Mouse (Mus musculus): ENCODE data around the gene Arhgap18. TPM values are rescaled to one million over a fixed set of nuclear protein-coding genes. Genes with fewer than 3 reads are reported as not detected.

The Arhgap18 gene
- polyA plus RNA-seq, 1 experiment from 2014 or later, result 42.1 TPM

DNA sequence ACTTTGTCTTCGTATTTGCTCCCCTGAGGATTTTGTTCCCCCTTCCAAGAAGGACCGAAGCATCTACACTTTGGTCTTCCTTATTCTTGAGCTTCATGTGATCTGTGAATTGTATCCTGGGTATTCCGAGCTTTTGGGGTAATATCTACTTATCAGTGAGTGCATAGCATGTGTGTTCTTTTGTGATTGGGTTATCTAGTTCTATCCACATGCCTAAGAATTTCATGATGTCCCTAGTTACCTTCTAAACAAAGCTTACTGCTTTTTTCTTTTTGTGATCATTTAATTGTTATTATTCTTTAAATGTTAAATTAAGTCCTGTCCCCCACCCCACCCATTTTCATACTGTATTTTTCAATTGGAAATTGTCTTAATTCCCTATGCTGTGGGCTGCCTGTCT, 78.8 kb downstream of the Arhgap18 start:
- no peaks in the 10 kb centered on the region for H3K9me3 ChIP-seq (replicated peaks; ENCODE audit: low read length)
- no peaks in the 10 kb centered on the region for H3K27me3 ChIP-seq (ENCODE audit: insufficient read depth, low read length)
- H3K9ac ChIP-seq (ENCODE audit: low read depth, low read length), result no peak overlapping the region
- no peak overlapping the region for H3K27ac ChIP-seq
- ATAC-seq (replicated peaks; ENCODE audit: low FRiP score, low read depth) (no peak), DNase-seq (ENCODE audit: low spot score) (no peak)
- no peak overlapping the region for H3K4me3 ChIP-seq (replicated peaks; ENCODE audit: low read depth, low read length)
- WGBS, result 91% methylated on average over 3 of the region's 3 CpGs
- H3K4me2 ChIP-seq (ENCODE audit: low read length), result no peak overlapping the region
- no peaks in the 10 kb centered on the region for H3K4me1 ChIP-seq (replicated peaks; ENCODE audit: insufficient read depth, low read length)
- H3K36me3 ChIP-seq (ENCODE audit: insufficient read depth, low read length), result no peaks in the 10 kb centered on the region
- TF ChIP-seq CTCF (IDR thresholded peaks at IDR 0.05; ENCODE audit: low read depth), result no peak

DNA sequence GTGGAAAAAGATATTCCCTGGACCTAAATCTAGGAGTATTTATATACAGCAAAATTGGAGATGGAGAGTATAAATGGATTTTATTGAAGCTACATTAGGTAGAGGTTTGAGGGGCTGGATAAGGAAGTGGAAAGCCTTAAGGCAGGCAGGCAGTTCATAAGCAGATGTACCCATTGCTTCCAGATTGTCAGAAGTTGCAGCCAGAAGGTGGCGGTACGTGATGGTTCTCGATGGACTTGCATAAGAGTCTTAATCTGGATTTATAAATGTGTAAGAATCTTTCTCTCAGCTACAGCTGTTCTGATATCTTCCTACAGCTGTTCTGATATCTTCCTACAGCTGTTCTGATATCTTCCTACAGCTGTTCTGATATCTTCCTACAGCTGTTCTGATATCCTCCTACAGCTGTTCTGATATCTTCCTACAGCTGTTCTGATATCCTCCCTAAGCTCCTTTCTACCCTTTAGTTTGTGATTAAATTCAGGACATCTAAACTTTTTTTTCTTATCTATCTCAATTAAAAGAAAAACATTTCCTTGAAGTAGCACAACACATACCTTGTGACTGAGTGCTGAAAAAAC, 79.5 kb downstream of the Arhgap18 start:
- DNase-seq (ENCODE audit: low spot score), result no peak
- Histone ChIP-seq H3K27me3 (ENCODE audit: insufficient read depth, low read length) (no peaks in the 10 kb centered on the region), H3K27ac (no peak overlapping the region), H3K9ac (ENCODE audit: low read depth, low read length) (no peak overlapping the region), H3K4me3 (replicated peaks; ENCODE audit: low read depth, low read length) (no peak overlapping the region), H3K36me3 (ENCODE audit: insufficient read depth, low read length) (no peaks in the 10 kb centered on the region), H3K4me1 (replicated peaks; ENCODE audit: insufficient read depth, low read length) (no peaks in the 10 kb centered on the region), H3K9me3 (replicated peaks; ENCODE audit: low read length) (no peaks in the 10 kb centered on the region), H3K4me2 (ENCODE audit: low read length) (no peak overlapping the region)
- 95% methylated on average over 3 of the region's 3 CpGs for WGBS
- no peak for TF ChIP-seq CTCF (IDR thresholded peaks at IDR 0.05; ENCODE audit: low read depth)
- no peak for ATAC-seq (replicated peaks; ENCODE audit: low FRiP score, low read depth)

DNA sequence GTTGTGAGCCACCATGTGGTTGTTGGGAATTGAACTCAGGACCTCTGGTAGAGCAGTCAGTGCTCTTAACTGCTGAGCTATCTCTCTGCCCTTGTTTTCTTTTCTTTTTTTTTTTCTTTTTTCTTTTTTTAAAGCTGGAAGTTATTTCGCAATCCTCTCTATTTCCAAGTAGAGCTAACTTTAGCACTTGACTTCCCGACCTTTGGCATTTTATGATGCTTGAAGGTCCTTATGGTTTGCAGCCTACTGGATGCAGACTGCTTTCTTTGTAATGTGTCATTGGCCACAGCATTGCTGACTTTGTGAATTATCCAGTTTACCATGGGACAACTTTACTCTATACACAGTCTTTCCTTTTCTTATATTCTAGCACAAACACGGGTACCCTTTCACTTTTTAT, 80.2 kb downstream of the Arhgap18 start:
- no peak overlapping the region for H3K9ac ChIP-seq (ENCODE audit: low read depth, low read length)

DNA sequence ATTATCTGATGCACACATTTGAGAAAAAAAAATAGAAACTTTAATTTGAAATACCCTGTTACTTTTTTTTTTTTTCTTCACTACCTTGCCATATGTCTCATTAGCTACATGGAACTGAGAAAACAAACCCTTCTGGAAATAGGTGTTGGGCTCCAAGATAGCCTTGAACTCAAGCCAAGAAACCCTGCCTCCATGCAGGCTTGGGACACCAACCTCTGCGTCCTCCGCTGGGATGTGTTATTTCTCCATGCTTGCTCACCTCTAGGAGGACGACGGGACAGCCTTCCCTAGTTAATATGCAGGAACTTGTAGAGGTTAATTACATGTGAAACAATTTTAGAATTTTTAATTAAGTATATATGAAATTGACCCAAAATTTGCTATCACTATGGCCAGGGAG, 96.1 kb downstream of the Arhgap18 start:
- Histone ChIP-seq H3K4me2 (ENCODE audit: low read length) (no peak overlapping the region), H3K9me3 (replicated peaks; ENCODE audit: low read length) (no peaks in the 10 kb centered on the region), H3K27ac (no peak overlapping the region), H3K27me3 (ENCODE audit: insufficient read depth, low read length) (no peaks in the 10 kb centered on the region), H3K36me3 (ENCODE audit: insufficient read depth, low read length) (no peaks in the 10 kb centered on the region), H3K4me3 (replicated peaks; ENCODE audit: low read depth, low read length) (no peak overlapping the region), H3K4me1 (replicated peaks; ENCODE audit: insufficient read depth, low read length) (no peaks in the 10 kb centered on the region), H3K9ac (ENCODE audit: low read depth, low read length) (no peak overlapping the region)
- 89% methylated on average over 4 of the region's 4 CpGs for WGBS
- DNase-seq (ENCODE audit: low spot score) (no peak), ATAC-seq (replicated peaks; ENCODE audit: low FRiP score, low read depth) (no peak)
- no peak for TF ChIP-seq CTCF (IDR thresholded peaks at IDR 0.05; ENCODE audit: low read depth)

More for the DNA sequence above, 80.2 kb downstream of the Arhgap18 start:
- peak; percentile 48 for DNase-seq (ENCODE audit: low spot score)
- no peaks in the 10 kb centered on the region for H3K4me1 ChIP-seq (replicated peaks; ENCODE audit: insufficient read depth, low read length)
- WGBS, result 42% methylated on average over 3 of the region's 3 CpGs
- H3K9me3 ChIP-seq (replicated peaks; ENCODE audit: low read length), result no peaks in the 10 kb centered on the region
- no peak overlapping the region for H3K4me3 ChIP-seq (replicated peaks; ENCODE audit: low read depth, low read length)
- TF ChIP-seq CTCF (IDR thresholded peaks at IDR 0.05; ENCODE audit: low read depth), result no peak
- no peaks in the 10 kb centered on the region for H3K36me3 ChIP-seq (ENCODE audit: insufficient read depth, low read length)
- no peaks in the 10 kb centered on the region for H3K27me3 ChIP-seq (ENCODE audit: insufficient read depth, low read length)
- H3K27ac ChIP-seq, result no peak overlapping the region
- ATAC-seq (replicated peaks; ENCODE audit: low FRiP score, low read depth), result no peak
- H3K4me2 ChIP-seq (ENCODE audit: low read length), result no peak overlapping the region

DNA sequence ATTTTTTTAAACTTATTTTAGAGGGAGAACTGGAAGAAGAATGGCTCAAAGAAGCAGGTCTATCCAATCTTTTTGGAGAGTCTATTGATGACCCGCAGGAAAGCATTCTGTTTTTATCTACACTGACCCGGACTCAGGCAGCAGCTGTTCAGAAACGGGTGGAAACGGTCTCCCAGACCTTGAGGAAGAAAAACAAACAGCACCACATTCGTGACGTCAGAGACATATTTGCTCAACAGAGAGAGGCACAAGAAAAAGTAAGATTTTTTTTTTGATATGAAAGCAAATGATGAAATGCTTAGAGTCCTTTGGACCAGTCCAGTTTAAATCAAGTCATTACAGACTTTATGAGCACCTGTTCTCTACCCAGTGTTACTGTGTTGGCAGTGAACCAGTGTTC, 96.6 kb downstream of the Arhgap18 start:
- no peak for DNase-seq (ENCODE audit: low spot score)
- Histone ChIP-seq H3K9me3 (replicated peaks; ENCODE audit: low read length) (no peaks in the 10 kb centered on the region), H3K27me3 (ENCODE audit: insufficient read depth, low read length) (no peaks in the 10 kb centered on the region), H3K36me3 (ENCODE audit: insufficient read depth, low read length) (no peaks in the 10 kb centered on the region), H3K9ac (ENCODE audit: low read depth, low read length) (no peak overlapping the region), H3K27ac (no peak overlapping the region), H3K4me1 (replicated peaks; ENCODE audit: insufficient read depth, low read length) (no peaks in the 10 kb centered on the region), H3K4me3 (replicated peaks; ENCODE audit: low read depth, low read length) (no peak overlapping the region), H3K4me2 (ENCODE audit: low read length) (no peak overlapping the region)
- 57% methylated on average over 6 of the region's 6 CpGs for WGBS
- TF ChIP-seq CTCF (IDR thresholded peaks at IDR 0.05; ENCODE audit: low read depth), result no peak
- no peak for ATAC-seq (replicated peaks; ENCODE audit: low FRiP score, low read depth)

DNA sequence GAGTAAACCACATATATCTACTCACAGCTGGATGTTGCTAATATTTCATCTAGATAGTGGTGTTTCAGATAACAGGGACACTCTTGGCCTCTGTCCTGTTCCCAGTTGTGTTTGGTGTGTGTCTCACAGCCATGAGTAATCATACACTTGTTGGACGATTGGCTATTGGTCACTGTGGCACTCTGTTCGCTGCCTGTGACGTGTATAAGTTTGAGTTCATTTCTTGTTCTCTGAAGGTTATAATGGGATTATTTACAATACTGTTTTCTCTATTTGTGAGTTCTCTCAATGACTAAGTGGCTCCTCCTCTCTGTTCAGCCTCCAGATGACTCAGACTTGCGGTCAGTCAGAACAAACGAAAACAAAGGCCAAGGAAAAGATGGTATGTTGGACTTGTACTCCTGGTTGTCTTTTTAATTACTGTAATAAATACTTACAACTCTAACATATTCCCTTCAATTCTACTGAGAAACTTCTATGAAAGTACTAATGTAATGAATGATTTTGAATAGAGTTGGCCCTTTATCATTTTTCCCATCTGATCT, 101.4 kb downstream of the Arhgap18 start:
- H3K27ac ChIP-seq, result no peak overlapping the region
- H3K36me3 ChIP-seq (ENCODE audit: insufficient read depth, low read length), result no peaks in the 10 kb centered on the region
- no peaks in the 10 kb centered on the region for H3K27me3 ChIP-seq (ENCODE audit: insufficient read depth, low read length)
- WGBS, result 82% methylated on average over 5 of the region's 5 CpGs
- no peak overlapping the region for H3K4me3 ChIP-seq (replicated peaks; ENCODE audit: low read depth, low read length)
- no peak for TF ChIP-seq CTCF (IDR thresholded peaks at IDR 0.05; ENCODE audit: low read depth)
- DNase-seq (ENCODE audit: low spot score) (no peak), ATAC-seq (replicated peaks; ENCODE audit: low FRiP score, low read depth) (no peak)
- H3K9ac ChIP-seq (ENCODE audit: low read depth, low read length), result no peak overlapping the region
- no peaks in the 10 kb centered on the region for H3K9me3 ChIP-seq (replicated peaks; ENCODE audit: low read length)
- H3K4me1 ChIP-seq (replicated peaks; ENCODE audit: insufficient read depth, low read length), result no peaks in the 10 kb centered on the region
- no peak overlapping the region for H3K4me2 ChIP-seq (ENCODE audit: low read length)

All from kidney, postnatal 0 days (tissue).